Mouse (Mus musculus): ENCODE measurements at regions not wholly inside any gene's neighbourhood (a gene's known extent, or its start where the extent isn't known, plus 50 kb on each side); places are given as distances from the start of the nearest gene placed in this dataset.

DNA sequence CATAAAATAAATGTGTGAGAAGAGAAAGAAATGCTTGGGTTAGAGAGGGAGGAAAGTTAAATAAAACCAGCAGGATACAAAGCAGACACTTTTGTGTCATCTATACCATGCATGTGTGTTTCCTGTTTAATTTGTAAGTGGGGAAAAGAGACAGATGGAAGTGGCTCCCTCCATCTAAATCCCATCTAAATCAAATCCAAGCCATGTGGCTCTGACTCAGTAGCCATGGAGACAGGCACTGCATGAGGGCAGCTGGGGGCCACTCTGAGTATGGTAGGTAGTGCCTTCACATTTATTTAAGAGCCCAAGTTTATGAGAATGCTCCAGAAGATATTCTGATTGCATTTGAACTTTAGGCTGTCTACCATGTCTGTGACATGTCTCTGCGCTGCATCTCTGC, 97.8 kb upstream of the Tcf21 start:
- no peak for DNase-seq (ENCODE audit: low spot score)

DNA sequence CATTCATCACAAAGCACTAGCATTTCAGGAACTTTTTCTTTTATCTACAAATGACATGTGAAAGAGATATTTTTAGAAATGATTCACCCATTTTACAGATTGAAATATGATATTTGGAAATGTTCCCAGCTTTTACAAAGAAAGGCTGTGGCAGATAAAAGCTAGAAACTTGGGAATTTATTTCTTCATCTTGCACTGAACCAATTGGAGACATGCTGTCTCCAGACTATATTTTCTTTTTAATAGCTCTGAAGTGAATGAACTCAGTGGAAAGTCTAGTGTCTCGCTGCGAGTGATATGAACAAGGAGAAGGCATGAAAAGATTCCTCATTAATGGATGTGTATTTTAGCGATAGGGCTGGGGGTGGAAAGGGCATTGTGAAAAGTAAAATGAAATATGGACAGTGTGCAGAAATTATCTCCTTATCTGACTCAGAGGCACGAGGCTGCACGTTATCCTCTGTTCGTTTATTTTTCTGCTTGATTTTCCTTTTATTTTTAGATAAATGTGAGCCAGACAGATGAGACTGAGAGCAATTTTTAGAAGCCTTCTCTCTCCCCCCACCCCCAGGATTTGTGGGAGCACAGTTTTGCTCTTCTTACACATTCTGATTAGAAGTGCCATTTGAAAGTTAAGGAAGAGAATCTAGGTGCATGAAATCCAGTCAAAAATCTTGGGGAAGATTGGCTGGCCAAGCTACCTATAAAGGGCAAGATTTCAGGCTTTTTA, 96.0 kb upstream of the Tcf21 start:
- DNase-seq (ENCODE audit: low spot score) = no peak

DNA sequence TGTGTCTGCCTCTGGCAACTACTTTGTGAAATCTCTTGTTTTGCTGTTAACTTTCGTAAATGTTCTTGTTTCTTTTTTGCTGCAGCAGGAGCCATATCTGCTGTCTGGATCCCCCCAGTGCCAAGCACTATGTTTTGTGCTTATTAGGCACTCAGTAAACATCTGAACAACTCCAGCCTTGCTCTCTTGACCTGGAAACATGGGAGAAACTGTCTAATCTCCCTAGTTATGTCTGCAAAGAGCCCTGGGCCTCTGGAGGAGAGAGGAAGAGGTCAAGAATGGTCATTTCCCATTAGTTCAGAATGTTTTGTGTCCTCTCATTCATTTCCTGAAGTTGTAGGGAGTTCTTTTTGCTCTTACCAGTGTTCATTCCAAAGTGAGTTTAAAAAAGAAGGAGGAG, 93.1 kb upstream of the Tcf21 start:
- DNase-seq (ENCODE audit: low spot score) = no peak

DNA sequence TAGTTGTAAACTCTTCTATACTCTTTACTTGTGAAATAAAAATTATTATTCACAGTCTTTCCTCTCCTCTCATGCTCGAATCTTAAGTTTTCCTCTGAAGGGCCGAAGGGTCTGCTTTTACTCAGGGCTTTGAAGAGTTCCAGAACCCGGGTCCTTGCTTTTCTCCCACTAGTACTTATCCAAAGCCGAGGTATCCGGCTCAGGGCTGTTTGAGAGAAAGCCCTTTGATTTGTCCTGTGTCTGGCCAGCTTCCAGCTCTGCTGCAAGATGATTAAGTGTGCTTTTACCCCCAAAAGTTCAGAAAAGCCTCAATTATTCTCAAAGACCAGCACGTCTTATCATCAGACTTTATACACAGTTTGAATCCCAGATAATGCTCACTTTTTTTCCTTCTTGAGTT, 88.7 kb upstream of the Tcf21 start:
- DNase-seq (ENCODE audit: low spot score) = no peak

DNA sequence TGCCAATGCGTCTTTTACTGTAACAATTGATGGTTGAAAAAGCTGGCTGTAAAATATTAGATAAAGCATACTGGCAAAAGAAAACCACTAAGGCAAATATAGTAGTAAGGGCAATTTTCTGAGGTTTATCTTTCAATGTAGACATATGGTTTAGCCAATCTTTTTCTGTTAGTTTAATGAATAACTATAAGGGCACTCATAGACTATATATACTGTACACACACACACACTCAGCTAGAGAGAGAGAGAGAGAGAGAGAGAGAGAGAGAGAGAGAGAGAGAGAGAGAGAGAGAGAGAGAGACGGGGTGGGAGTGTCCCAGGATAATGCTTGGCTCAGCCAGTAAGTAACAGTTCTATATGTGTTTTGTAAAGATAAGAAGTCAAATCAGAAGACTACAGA, 85.3 kb upstream of the Tcf21 start:
- DNase-seq (ENCODE audit: low spot score) = no peak

DNA sequence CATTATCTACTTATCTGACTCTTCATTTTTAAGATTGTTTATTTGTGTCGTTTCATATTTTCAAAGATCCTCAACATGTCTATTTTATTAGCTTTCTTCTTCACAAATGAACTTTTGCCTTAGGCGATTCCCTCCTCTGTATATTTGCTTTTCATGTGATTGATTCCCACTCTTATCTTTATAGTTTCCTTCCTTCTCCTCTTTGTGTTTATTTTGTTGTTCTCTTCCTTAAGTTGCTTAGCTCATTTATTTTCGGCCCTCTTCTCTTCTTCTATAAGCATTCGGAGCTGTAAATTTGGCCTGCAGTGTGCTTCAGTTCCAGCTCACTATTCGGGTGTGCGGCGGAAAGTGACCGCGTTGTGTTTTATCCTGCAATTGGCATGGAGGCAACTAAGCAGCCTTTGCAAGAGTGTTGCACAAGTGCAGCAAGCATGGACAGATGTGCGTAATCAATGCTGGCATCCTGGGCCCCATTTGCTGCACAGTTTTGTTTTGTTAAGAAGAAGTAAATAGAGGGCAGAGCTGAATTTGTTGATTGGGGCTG, 73.5 kb upstream of the Tcf21 start:
- no peak for DNase-seq (ENCODE audit: low spot score)

DNA sequence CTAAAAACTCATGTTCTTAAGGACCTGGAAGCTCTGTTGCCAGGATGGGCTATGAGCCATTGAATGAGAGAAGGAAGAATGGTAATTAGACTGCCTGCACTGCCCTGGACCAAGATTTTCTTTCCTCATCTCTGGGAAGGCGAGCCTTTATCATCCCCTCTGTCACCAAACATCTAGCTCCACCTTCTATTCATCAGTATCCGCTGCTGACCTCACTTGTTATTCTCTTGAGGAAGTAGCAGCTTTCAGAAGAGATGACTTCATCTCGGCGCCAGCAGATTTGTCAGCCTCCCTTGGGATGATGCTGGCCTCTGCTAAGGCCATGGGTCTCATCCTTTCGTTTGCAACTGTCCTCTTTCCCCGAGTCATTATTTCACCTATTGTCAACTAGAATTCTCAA, 67.5 kb upstream of the Tcf21 start:
- no peak for DNase-seq (ENCODE audit: low spot score)

DNA sequence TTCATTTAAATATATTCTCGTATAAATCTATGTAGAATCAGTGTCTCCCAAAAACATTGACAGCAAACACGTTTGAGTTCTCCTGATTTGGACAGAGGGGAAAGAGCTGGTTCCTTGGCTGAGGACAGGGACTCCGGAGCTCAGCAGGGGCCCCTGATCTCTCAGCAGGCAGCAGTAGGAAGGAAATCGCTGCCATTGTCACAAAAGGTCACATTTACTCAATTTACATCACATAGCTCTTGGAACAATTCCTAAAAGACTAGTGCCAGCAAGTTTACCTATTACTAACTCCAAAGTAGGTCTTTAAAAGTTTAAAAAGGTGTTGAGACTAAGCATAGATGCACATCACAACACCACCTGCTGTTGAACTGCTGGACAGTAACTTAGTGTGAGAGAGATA, 59.7 kb upstream of the Tcf21 start:
- no peak for DNase-seq (ENCODE audit: low spot score)

DNA sequence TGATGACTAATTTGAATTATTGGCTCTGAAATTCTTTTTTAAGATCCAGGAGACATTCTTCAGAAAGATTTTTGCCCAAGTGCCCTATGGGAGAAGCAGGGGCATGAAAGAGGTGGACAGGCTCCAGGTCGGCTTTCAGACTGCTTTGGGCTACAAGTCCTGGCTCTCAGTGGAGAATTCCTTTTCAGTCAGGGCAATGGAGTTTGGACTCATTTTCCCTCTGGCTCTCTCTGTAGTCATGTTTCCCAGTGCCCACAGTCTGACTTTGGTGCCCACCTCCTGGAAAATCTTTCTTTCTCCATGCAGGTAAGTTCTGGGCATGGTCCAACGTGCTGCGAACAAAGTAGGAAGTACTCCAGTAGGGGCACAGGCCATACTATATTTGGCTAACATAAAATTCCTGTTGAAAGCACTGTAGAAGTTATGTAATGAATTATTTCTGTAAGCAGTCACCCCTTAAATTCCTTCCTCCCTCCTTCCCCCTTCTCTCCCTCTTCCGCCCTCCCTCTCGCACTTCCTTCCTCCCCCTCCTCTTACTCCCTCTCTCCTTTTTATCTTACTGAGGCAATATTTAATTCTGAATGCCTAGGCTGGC, 57.7 kb upstream of the Tcf21 start:
- DNase-seq (ENCODE audit: low spot score) = no peak

DNA sequence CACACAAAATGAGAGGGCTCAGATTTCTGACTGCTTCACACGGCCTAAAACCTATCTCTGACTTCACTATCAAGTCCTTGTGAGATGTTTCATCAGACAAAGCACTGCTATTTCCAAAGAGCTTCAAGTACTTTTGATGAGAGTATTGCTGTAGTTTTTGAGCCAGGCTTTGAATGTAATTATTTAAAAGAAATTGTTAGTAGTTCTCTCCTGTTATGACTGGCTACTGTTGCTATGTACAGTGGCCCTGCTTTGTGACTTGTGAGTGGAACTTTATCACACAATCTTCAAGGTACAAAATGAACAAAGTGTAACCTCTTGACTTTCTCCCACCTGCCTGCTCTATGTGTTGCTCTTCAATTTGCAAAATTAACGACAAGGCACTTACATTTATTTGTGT, 57.1 kb upstream of the Tcf21 start:
- DNase-seq (ENCODE audit: low spot score) = no peak

DNA sequence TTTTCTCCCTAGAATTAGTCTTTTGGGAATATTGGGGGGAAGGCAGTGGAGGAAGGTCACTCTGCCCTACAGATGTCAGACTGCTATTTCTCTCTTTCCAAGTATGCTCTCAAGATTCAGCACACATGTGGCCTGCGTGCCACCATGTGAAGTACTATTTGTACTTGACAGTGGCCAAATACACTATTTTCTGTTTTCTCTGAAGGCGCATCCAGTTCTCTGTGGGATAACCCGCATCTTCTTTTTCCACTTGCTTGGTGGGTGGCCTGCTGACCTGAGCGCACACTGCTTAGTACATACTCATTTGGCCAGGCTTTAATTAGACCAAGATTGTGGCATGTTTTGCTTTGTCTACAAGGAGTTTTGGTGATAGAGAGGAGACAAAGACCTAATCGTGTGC, 55.7 kb upstream of the Tcf21 start:
- DNase-seq (ENCODE audit: low spot score) = no peak

DNA sequence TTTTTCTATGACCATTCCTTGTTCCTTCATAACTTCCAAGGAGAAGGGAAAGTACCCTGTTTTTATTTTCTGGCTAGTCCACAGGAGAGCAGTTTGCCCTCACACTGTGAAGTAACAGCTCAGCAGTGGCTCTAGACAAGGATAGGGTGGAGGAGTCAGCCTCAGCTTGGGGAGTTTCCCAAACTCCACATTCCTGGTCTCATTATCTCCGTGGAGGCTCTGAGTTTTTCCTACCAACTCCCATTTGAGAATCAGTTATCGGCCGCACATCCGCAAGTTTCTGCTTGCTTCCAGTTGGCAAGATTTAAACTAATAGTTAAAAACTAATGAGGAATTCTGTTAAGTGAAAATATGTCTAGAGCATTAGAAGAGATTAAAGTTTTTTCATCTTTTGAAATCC, 55.2 kb upstream of the Tcf21 start:
- no peak for DNase-seq (ENCODE audit: low spot score)
